Mouse (Mus musculus) erythroid progenitor cell, adult 5-6 weeks (primary cell): ENCODE measurements around the gene Dgkh. TPM values are rescaled to one million over a fixed set of nuclear protein-coding genes. Genes with fewer than 3 reads are reported as not detected.

Source experiments
- ATAC-seq: replicated peaks from 2 replicates; pipeline ENCODE4 v1.8.0; 2016; ENCODE audit warnings: moderate number of reproducible peaks, mild to moderate bottlenecking, moderate TSS enrichment, inconsistent platforms; ENCODE audit not compliant: poor library complexity, low FRiP score, severe bottlenecking
- total RNA-seq, 2 experiments: library from RNA; stranded (forward) in 1 of 2; stranded (reverse) in 1 of 2; fragments of 150-400 nt in 1 of 2; fragments of 186-747, 209-891 nt in 1 of 2; gene quantifications; 2 replicates each; pipeline versions ENCODE4 v1.2.3 to v1.2.4; 2015 to 2017; ENCODE audit warnings: low replicate concordance in 2 of 2

The Dgkh gene
- total RNA-seq, 2 experiments from 2014 or later: 0.84 to 3.6 TPM

DNA sequence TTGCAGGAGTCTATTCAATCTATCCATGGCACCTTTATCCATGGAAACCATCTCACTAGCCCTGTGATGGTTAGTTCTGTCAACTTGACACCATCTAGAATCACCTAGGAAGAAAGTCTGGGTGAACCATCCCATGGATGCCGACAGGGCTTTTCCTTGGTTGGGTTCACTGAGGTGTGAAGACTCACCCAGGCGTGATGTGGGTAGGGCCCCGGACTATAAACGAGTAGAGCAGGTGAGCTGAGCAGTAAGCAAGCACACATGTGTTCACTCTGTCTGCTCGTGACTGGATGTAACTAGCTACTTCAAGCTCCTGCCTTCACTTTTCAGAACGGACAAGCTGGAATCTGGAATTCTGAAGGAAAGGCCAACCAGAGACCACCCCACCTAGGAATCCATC, 45.9 kb downstream of the Dgkh start:
- no peak for ATAC-seq

DNA sequence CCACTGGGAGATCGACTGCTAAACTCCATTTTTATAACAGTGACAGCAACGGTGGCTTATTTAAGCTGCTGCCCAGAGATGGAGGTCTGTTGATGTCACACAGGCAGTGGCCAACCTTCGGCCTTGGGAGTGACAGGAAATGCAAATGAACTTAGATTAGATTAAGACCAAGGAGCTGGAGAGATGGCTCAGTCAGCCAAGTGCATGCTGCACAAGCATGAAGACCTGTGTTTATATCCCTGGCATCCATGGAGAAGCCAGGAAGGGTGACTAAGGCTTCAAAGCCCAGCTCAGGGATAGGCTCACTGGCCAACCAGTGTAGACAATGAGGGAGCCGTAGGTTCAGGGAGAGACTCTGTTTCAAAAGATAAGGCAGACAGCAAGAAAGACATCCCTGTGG, 48.4 kb downstream of the Dgkh start:
- ATAC-seq: no peak

DNA sequence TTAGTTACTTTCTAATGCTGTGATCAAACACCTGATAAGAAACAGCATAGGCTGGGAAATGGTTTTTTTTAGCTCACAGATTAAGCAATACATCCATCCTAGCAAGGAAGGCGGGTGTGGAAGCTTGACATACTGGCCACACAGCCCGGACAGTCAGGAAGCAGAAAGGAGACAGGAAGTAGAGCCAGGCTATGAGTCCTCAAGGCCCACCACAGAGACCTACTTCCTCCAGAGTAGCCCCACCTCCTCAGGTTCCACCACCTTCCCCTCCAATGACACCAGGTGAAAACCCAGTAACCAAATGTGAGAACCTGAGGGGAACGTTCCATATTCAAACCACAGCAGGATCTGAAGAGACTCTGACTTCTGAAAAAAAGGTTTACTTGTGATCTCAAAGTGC, 53.6 kb downstream of the Dgkh start:
- ATAC-seq: no peak

DNA sequence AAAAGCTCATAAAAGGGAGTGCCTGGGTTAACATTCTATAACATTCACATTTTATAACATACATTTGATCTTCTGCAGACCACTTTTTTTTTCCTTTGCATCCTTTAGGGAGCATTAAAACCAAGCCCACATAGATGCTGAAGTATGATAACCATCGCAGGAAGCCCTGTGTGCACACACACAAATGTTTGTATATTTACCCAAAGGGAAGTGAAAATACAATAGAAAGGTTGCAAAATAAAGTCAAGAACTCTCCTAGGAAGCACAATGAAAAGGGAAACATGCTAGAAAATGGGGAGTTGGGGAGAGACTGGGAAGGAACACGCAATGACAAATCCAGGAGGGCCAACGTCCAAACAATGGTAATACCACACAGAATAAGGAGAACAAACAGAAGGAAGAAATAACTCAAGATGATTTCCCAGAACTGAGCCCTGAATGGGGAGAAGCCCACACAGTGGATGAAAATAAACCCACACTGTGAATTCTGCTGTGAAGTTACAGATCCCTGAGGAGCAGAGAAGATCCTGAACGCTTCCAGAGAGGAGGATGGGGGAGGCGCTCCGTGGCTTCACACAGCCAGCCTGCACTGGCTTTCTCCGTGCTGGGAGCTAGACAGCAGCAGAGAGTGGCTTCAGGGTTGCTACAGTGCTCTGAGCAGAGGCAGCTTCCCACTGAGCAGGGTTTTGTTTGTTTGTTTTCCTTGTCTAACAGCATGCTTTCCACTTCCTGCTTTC, 54.6 kb downstream of the Dgkh start:
- ATAC-seq: no peak

DNA sequence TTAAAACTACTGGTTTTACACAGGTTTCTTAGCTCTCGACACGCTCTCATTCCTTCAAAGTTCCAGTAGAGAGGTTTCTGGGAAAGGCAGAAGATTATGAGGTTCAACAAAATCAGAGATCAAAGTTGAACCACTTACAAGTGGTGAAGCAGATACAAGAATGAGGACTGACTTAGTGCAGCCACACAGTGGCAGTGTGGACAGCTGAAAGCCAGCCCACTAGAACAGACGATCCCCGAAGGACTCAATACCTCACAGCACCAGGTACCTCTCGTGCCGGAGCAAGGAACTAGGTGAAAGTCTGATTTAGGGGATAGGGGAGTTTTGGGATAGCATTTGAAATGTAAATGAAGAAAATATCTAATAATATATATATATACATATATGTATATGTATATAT, 56.1 kb downstream of the Dgkh start:
- ATAC-seq: no peak

DNA sequence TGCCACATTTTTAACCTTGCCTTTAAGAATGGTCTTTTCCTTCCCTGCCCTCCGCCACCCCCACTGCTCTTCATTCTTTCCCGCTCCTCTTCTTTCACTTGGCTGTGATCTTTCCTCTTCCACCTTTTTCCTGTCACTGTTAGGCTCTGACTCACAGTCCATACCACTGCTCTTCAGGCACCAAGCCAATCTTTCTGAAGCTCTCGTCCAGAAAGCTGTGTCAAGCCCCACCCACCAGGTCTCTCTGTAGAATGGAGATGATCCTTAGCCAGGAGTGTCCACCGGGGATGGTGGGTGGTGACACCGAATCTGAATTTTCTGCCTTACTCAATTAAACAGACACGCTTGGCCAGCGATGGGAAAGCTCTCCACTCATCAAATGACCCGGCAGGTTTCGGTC, 58.0 kb downstream of the Dgkh start:
- ATAC-seq: no peak

DNA sequence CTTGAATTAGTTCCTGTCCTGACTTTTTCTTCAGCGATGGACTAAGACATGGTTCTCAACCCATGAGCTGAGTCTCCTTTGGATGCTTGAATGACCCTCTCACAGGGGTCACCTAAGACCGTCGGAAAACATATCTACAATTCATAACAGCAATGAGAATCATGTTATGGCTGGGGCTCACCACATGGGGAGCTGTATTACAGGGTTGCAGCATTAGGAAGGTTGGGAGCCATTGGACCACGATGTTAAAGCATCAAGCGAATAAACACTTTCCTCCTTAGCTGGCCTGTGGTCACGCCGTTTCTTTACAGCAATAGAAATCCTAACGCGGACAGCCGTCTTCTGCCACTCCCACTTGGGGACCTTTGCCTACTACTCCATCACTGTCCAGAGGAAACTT, 62.6 kb downstream of the Dgkh start:
- ATAC-seq: no peak

DNA sequence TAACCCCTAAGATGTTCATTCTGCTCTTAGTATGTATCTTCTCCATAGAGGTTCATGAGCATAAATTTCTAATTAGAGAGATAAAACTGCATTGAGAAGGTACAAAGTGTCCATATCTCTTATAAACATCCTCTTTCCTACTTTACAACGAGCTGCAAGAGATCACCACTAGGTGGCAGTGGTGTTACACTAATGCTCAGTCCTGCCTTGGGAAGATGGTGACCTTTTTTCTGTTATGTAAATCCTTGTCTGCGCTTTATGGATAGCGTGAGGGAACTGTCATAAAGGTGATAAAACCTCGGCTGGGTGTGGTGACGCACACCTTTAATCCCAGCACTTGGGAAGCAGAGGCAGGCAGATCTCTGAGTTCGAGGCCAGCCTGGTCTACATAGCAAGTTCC, 64.3 kb downstream of the Dgkh start:
- ATAC-seq: no peak

DNA sequence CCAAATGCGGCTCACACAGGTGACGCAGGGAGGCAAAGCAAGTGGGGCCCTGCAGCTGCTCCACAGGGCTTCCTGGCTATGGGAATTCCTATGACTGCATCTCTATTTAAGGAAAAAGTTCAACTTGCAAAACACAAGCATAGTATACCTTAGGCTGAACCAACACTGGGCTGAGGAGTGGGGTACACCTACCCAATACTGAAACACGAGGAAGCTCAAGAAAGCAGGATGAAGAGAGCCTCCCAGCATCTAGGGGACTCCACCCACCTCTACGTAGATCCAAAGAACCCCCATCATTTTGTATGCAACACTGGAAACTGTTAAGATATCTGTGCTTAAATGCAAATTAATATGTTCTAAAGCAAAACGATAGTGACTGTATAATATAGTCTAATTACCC, 64.8 kb downstream of the Dgkh start:
- ATAC-seq: no peak

DNA sequence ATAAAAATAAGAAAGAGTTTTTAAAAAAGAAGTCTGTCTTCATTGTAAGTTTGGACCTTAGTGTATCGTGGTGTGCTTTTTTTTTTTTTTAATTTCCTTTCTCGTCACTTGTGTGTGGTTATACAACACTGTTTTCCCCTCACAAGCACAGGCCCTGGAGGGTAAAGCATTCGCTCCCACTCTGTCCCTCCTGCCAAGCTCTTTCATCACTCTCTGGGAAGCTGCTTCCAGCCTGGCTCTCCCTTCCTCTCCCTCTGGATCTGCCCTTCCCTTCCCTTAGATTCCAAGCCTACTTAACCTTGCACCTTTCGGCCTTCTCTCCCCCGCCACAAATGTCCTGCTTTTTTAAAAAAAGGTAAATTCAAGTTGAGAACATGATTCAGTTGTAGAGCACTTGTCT, 69.9 kb downstream of the Dgkh start:
- ATAC-seq: no peak

DNA sequence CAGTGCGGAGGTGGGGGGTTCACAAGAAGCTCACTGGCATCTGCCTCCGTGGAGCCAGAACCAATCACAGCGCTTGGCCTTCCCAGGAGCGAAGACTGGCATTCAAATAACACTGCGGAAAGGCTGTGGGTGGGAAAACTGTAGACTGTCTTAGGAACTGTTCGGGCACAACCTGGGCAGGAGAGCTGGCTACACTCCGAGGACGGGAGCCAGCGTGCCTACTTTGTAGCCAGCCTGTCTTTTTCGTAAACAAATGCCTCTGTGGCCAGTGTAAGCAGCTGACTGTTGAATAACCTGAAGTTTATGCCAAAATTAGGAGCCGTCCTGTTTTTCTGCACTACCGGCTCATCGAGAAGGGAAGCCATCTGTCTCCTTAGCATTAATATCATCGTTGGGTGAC, 71.1 kb downstream of the Dgkh start:
- no peak for ATAC-seq

DNA sequence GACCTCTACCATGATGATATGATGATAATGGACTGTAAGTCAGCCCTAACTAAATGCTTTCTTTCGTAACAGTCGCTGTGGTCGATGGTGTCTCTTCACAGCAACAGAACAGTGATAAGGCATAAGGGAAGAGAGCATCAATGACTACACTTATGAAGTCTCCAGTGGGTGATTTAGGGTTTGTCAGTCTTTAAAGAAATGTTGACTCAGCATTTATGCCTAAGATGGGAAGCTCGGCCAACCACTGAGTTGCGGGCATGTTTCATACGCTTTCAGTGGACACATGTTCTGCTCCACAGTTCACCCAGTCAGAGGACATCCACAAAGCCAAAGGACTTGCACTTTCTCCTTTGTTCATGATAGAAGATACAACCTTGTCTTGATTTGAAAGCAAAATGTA, 73.9 kb downstream of the Dgkh start:
- ATAC-seq: no peak

DNA sequence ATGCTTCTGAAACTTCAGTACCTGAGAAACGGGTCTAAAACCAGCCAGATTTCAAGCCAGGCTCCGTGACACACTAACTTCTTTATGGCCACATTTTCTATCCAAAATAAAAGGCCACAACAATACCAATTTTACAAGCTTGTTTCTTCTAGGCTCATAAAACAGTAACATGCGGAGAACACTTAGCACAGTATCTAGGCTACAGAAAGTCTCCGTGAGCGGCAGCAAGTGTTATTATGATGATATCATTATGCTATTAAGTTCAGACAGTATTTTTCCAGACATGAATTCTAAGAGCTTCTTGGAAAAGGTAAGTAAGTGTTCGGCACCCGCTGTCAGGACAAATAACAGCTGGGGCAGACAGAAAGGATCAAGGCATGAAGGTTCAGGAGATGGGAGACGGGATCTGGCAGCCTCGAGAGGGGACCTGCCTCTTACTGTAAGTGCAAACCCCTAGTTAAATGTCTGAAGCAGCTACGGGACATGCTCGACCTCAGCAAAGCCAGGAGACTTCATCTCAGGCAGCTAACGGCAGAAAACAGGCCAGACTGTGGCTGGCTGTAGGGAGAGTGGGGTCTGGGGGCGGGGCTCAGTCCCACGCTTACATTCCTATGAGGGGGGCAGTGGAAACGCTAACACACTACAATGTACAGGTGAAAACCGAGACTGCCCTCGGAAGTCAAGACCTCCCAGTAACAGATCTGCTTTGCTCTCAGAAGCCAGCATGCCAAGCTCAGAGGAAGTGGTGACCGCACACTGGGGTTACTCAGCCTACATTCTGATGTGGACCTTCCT, 75.5 kb downstream of the Dgkh start:
- no peak for ATAC-seq

DNA sequence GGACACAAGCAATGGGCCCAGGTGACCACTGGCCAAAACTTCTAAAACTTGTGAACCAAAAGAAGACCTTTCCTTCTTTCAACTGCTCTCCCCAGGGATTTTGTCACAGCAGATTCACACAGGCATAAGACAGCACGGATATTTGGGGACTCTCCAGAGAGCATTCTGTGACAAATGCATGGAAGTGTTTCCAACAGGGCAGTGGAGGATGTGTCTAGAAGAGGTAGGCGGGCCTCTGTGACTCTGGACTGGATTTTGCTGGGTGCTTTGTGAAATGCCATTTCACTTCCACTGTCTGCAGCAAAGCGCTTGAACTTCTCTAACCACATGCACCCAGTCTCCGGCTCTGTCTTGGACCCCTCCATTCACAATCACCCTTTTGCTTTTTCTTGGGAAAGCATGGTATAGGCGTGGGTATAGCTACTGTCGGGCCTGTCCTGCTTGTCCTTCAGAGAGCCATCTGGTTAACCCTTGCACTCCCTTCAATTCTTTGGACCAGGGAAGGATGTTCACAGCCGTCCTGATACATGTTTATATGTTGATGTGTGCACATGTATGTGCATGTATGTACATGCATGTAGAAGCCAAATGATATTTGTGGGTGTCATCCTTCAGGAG, 77.5 kb downstream of the Dgkh start:
- no peak for ATAC-seq

DNA sequence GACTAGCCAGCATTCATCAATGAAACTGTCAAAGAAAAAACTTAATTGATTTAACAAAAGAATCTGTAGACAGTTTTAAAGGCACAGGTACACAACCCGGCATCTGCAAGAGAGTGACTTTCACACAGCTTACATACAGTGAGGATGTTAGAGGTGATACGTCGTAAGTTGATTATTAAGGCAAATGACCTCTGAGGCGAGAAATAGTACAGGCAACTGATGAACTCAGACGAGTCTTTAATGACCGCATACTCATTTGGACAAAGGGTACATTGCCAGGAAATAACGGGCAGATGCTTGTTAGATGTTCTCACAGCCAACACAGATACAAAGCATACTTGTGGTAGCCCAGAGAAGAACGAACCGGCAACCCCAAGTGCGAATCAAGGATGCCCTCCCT, 78.4 kb downstream of the Dgkh start:
- no peak for ATAC-seq

DNA sequence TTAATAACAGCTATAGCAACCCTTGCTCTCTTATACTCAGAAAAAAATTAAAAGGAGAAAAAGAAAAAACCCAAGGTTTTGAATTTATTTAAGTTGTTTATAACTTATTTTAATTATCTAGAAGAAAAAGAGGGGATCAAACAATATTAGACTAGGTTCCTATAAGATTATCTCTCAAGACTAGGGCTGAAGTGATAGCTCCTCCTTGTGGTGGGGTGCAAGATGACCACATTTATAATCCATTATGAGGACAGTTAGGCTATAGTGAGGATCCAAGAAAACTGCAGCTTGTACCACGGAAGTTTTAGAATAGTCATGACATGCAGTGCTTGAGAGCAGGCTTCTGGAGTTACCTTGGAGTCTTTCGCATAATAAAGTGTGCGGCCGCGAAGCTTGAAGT, 79.2 kb downstream of the Dgkh start:
- no peak for ATAC-seq

DNA sequence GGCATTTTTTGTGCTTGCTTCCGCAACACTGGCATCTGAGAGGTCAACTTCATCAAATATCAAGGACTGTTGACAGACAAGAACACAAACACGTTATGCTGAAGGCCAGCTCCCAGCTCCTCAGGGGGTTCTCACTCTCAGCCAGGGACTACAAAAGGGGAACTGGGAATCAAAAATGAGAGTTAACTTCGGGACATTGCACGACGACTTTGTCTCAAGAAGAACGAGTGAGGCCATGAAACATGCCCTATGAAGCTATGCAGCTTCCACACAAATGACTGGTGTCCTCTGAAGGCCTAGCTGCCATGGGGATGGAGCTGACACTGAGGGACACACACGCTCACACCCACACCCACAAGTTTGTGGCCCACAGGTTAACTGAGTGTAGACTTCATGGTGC, 80.9 kb downstream of the Dgkh start:
- ATAC-seq: no peak

DNA sequence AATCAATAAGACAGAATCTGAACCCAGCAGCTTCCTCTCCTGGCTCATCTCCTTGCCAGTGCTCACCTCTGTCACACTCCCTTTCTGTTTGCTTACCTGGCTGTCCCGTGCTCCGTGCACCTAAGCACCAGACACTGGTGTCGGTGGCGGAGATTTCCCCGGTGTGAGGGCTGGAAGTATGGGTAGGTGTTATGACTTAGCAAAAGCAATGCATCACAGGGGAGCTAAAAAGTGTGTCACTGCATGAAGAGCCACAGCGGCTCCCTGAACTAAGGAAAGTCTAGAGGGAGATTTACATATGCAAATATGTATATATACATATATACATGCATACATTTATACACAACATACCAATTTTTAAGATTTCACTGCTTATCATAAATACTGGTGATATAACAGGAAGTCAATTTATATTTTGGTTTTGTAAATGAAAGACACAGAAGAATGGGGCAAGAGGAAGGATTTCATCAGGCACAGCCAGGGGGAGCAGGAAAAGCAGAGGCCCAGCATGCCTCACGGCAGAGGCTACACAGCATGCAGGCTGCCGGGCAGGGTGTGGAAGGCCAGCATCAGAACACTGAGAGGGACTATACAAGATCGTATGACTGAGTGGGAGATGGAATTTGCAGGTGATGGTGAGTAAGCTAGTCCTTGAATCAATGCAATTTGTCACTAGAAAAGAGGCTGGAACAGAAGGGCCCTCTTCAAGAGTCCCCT, 82.0 kb downstream of the Dgkh start:
- no peak for ATAC-seq

DNA sequence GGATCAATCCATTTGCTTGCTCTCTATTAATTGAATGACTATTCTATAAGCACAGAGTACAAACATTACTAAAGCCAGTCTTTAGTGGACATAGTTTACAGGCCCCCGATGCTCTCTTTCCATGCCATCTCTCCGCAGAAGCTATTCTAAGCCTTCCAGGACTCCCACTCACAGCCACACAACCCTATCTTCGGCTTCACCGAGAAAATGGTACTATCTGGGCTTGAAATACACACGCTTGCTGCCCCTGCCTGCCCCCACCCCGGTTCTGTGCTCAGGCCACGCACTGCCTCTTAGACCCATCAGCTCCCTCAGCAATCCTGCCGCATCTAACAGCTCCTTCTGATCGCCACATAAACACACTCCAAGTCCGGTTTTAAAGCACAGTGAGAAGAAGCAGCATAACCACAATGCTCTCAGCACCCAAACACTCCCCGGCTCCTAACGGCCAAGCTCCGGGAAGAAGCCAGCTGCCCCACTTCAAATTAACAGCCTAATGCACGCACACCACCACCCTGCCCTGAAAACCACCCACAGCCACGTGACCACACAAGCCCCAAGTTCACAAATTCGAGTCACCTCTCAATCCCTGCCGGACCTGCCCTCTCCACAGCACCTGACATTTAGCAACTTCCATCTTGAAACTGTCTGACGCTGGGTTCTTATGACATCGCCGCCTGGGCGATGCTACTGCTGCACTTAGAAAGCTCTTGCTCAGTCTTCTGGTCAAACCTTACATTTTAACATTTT, 82.9 kb downstream of the Dgkh start:
- ATAC-seq: no peak

DNA sequence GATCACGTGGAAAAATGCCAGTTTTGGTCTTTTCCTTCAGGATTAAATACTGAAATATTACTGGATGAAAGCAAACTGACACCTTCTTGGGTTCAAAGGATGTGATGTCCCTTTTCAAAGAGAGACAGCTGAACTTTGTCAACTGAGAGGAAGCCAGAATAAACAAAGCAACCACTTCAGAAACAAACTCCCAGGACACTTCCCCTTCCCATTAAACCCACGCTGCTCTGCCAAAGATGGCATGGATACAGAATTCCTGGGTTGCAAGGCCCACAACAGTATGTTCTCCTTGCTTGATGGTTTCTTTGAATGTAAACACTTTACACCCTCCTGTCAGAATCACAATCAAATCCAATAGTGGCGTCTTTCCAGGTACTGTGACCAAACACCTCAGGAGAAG, 87.0 kb downstream of the Dgkh start:
- ATAC-seq: no peak
